Mouse (Mus musculus): Measurements from ENCODE around the gene Vdac2. TPM values are rescaled to one million over a fixed set of nuclear protein-coding genes. Genes with fewer than 3 reads are reported as not detected.
A peak's percentile ranks its signal among the peaks of the same experiment; 100 is the strongest.

Gene Vdac2
- polyA plus RNA-seq, 1 experiment from 2014 or later, result 263 TPM

DNA sequence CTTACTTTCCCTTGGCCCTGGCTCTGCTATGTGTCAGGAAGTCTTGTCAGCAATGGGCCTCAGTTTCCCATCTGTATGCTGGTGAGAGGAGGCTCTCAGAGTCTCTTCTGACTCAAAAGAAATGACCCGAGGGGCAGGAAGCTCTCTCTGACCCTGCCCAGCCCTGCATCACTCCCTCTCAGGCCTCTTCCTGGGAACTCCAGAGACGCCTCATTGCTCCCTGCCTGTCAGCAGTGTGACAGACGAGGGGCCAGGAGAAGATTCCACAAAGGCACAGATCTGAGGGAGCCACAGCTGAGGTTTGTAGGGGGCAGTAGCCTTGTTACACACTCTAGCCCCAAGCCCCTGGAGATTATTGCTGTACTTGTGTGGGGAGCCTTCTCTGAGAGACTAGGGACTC lies 30.9 kb downstream of the Vdac2 start:
- Histone ChIP-seq H3K36me3 (no peaks in the 10 kb centered on the region), H3K4me1 (replicated peaks) (peaks cover 18% of the 10 kb centered on the region), H3K27ac (no peak overlapping the region), H3K9me3 (no peaks in the 10 kb centered on the region), H3K4me2 (no peak overlapping the region), H3K27me3 (peaks cover 20% of the 10 kb centered on the region), H3K4me3 (replicated peaks) (no peak overlapping the region), H3K9ac (replicated peaks) (no peak overlapping the region)
- WGBS, result 29% methylated on average over 3 of the region's 3 CpGs
- no peak for ATAC-seq (ENCODE audit: insufficient number of reproducible peaks, insufficient read depth, low FRiP score, low TSS enrichment, low read depth)

DNA sequence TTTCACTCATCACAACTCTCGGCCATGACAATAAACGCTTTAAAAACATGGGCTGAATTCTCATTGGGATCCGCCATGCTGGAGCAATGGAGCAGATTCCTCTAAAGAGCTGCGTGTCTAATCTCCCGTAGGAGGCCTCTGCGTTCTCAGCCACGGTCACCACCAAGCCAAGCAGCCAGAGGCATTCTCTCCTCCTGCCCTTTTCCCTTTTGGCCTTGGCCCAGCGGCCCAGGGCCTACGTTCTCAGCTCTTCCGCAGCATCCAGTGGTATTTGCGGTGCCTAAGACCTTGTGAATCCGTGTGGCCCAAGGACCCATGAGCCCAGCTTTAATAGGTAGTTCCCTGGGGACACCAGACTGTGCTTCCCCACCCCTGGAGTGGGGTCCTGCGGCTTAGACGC lies 31.8 kb downstream of the Vdac2 start:
- no peak for ATAC-seq (ENCODE audit: insufficient number of reproducible peaks, insufficient read depth, low FRiP score, low TSS enrichment, low read depth)
- no peak overlapping the region for H3K4me3 ChIP-seq (replicated peaks)
- WGBS, result 86% methylated on average over 14 of the region's 14 CpGs

DNA sequence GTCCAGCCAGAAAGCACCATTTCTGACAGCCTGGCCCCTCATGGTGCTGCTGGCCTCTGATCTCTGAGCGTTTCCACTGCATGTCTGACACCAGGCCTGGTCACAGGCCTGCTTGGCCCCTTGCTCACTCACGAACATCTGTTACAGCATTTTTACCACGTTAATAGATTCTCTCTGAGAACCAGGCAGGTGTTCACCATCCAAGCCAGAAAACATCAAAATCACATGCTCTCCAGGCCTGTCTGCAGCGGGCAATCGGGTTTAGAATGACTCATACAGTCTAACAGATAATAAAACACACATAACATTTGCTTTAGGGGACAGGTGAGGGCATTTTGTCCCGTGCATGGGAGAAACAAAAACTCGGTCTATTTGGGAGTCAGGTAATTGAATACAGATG lies 41.3 kb downstream of the Vdac2 start:
- Histone ChIP-seq H3K4me1 (replicated peaks) (peaks cover 22% of the 10 kb centered on the region), H3K27ac (peak overlapping the region; percentile 74), H3K4me2 (no peak overlapping the region), H3K27me3 (peaks cover 8% of the 10 kb centered on the region; the same call in 1 of the 2 replicates), H3K9me3 (no peaks in the 10 kb centered on the region), H3K4me3 (replicated peaks) (no peak overlapping the region), H3K9ac (replicated peaks) (no peak overlapping the region), H3K36me3 (no peaks in the 10 kb centered on the region)
- peak; percentile 81 for ATAC-seq (ENCODE audit: insufficient number of reproducible peaks, insufficient read depth, low FRiP score, low TSS enrichment, low read depth)
- WGBS, result 2% methylated on average over 7 of the region's 7 CpGs

More for the DNA sequence above, 31.8 kb downstream of the Vdac2 start:
- no peaks in the 10 kb centered on the region for H3K36me3 ChIP-seq
- H3K27ac ChIP-seq, result no peak overlapping the region
- H3K9me3 ChIP-seq, result no peaks in the 10 kb centered on the region
- peaks cover 8% of the 10 kb centered on the region for H3K4me1 ChIP-seq (replicated peaks)
- H3K27me3 ChIP-seq, result peaks cover 14% of the 10 kb centered on the region
- no peak overlapping the region for H3K4me2 ChIP-seq
- H3K9ac ChIP-seq (replicated peaks), result no peak overlapping the region

DNA sequence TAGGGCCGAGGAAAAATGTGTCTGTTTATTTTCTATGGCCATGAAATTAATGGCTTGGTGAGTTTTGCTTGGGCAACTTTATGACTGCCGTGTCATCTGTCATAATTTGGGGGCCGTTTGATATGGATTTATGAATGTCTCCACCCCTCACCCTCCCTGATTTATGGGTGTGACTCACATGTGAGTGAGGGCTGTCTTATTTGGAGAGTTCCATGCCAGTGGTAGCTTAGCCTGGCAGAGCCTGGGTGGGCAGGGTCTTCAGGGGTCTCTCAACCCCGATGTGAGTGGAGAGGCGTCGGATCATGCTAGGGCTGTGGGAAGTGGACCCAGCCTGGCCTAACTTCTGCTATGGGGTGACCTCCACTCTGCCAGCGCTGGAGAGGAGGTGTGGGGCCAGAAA lies 41.8 kb downstream of the Vdac2 start:
- Histone ChIP-seq H3K4me2 (no peak overlapping the region), H3K9ac (replicated peaks) (no peak overlapping the region), H3K36me3 (no peaks in the 10 kb centered on the region), H3K4me1 (replicated peaks) (peaks cover 22% of the 10 kb centered on the region), H3K4me3 (replicated peaks) (no peak overlapping the region), H3K9me3 (no peaks in the 10 kb centered on the region), H3K27me3 (peaks cover 8% of the 10 kb centered on the region; the same call in 1 of the 2 replicates), H3K27ac (no peak overlapping the region)
- 0 out of 2 replicates have a peak, but pooled peaks have one; percentile 45 for ATAC-seq (ENCODE audit: insufficient number of reproducible peaks, insufficient read depth, low FRiP score, low TSS enrichment, low read depth)
- 35% methylated on average over 7 of the region's 7 CpGs for WGBS

DNA sequence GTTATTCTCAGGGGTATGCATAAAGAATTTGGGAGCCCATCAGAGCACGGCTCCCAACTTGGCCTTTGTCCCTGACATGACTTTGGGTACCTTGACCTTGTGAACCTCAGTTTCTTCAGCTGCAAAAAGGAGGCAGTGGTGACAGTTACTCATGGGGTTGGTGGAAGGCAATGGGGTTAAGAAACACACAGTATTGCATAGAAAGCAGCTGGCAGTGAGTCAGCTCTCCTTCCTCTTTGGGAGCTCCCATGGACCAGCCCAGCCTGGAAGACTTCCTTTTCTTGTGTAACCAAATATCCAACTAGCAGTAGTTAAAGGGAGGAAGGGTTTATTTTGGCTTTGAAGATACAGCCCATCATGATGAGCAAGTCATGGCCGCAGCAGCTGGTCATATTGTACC lies 65.4 kb downstream of the Vdac2 start:
- no peak for ATAC-seq (ENCODE audit: insufficient number of reproducible peaks, insufficient read depth, low FRiP score, low TSS enrichment, low read depth)
- Histone ChIP-seq H3K27me3 (0 out of 2 replicates have a peak, but pooled peaks cover 4% of the 10 kb centered on the region), H3K4me3 (replicated peaks) (no peak overlapping the region), H3K4me2 (no peak overlapping the region), H3K9me3 (no peaks in the 10 kb centered on the region), H3K36me3 (no peaks in the 10 kb centered on the region), H3K9ac (replicated peaks) (no peak overlapping the region), H3K4me1 (replicated peaks) (peaks cover 8% of the 10 kb centered on the region), H3K27ac (no peak overlapping the region)
- WGBS, result 69% methylated on average over 2 of the region's 2 CpGs

DNA sequence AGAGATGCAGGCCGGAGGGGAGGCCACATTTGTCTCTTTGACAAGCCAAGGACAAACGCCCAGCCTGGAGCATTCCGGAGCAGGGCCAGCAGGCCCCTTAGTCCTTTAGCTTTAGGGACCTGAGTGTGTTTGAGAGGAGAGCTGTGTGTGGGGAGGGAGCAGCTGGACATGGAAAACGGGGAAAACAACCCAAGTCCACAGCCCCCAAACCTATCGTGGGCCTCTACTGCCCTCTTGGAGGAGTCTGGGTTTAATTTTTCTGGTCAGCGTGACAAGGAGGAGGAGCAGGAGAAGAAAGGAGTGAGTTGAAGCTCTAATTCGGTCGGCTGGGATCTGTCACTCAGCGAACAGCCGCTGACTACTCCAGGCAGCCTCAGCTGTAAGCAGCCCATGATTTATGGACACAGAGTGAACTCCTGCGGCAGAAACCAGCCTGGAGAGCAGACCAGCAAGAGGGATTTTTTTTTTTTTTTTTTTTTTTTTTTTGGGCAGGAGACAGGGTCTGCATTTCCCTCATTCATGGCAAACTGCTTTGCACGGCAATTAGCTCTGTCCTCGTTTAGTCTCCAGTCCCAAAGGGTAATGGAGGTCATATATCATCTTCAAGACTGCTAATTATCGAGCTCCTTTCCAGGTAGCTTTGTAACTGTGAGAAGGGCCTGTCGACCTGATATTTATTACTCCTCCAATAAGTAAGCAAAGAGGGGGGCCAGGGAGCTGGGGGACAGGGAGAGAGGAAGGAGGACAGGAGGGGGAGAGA lies 66.7 kb downstream of the Vdac2 start:
- Histone ChIP-seq H3K9me3 (peaks cover 3% of the 10 kb centered on the region; the same call in 1 of the 2 replicates), H3K4me2 (peak overlapping the region; percentile 41), H3K4me3 (replicated peaks) (no peak overlapping the region), H3K4me1 (replicated peaks) (peaks cover 8% of the 10 kb centered on the region), H3K9ac (replicated peaks) (0 out of 2 replicates have a peak overlapping the region, but pooled peaks have one; percentile 2), H3K27ac (peak overlapping the region; percentile 68), H3K27me3 (peaks cover 5% of the 10 kb centered on the region; the same call in 1 of the 2 replicates), H3K36me3 (no peaks in the 10 kb centered on the region)
- WGBS, result under 1% methylated on average over 15 of the region's 15 CpGs
- ATAC-seq (ENCODE audit: insufficient number of reproducible peaks, insufficient read depth, low FRiP score, low TSS enrichment, low read depth), result peak; percentile 84

DNA sequence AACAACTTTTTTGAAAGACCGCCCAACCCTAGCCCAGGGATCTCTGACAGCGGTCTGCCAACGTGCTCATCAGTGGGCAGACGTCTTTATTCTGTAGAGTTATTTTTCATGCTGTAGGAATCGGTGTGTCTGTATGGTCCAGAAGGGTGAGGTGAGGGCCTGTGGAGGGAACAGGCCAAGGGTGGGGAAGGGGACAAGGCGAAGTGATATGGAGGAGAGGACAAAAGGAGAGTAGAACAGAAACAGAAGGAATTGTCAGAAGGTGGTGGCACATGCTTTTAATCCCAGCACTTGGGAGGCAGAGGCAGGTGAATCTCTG lies 67.3 kb downstream of the Vdac2 start:
- Histone ChIP-seq H3K27ac (no peak overlapping the region), H3K27me3 (peaks cover 8% of the 10 kb centered on the region; the same call in 1 of the 2 replicates), H3K4me2 (peak overlapping the region; percentile 41), H3K9ac (replicated peaks) (no peak overlapping the region), H3K9me3 (peaks cover 3% of the 10 kb centered on the region; the same call in 1 of the 2 replicates), H3K4me3 (replicated peaks) (no peak overlapping the region), H3K4me1 (replicated peaks) (peaks cover 8% of the 10 kb centered on the region), H3K36me3 (no peaks in the 10 kb centered on the region)
- WGBS, result 21% methylated on average over 6 of the region's 6 CpGs
- ATAC-seq (ENCODE audit: insufficient number of reproducible peaks, insufficient read depth, low FRiP score, low TSS enrichment, low read depth), result no peak

Other genes with a start within 250 kb of the Vdac2 start
- gene Dupd1, start 110.7 kb upstream of the Vdac2 start, polyA plus RNA-seq (2016; fragmentation: Nextera tagmentation; extraction: Ambion mirVana), result 0.44 and 0.49 TPM in 2 replicates
- gene Samd8, start 74.7 kb upstream of the Vdac2 start, polyA plus RNA-seq (2016; fragmentation: Nextera tagmentation; extraction: Ambion mirVana), result 10.4 and 11.7 TPM in 2 replicates
- gene Dusp13, start 74.1 kb upstream of the Vdac2 start, polyA plus RNA-seq (2016; fragmentation: Nextera tagmentation; extraction: Ambion mirVana), result not detected in 2 replicates
- 22.5 and 24.2 TPM in 2 replicates for gene Comtd1, start 23.7 kb downstream of the Vdac2 start, polyA plus RNA-seq (2016; fragmentation: Nextera tagmentation; extraction: Ambion mirVana)
- gene Zfp503, start 164.4 kb downstream of the Vdac2 start, polyA plus RNA-seq (2016; fragmentation: Nextera tagmentation; extraction: Ambion mirVana), result 46.0 and 47.1 TPM in 2 replicates
- gene Lrmda, start 194.5 kb downstream of the Vdac2 start, polyA plus RNA-seq (2016; fragmentation: Nextera tagmentation; extraction: Ambion mirVana), result 0.41 TPM in 1 of 2 replicates, not detected in the other

Data from limb, embryonic 12.5 days (tissue).